Mouse (Mus musculus): ENCODE measurements around the gene Prdm16. TPM values are rescaled to one million over a fixed set of nuclear protein-coding genes. Genes with fewer than 3 reads are reported as not detected.
A peak's percentile ranks its signal among the peaks of the same experiment; 100 is the strongest.

Gene Prdm16
- polyA plus RNA-seq, 1 experiment from 2014 or later: 18.1 TPM

DNA sequence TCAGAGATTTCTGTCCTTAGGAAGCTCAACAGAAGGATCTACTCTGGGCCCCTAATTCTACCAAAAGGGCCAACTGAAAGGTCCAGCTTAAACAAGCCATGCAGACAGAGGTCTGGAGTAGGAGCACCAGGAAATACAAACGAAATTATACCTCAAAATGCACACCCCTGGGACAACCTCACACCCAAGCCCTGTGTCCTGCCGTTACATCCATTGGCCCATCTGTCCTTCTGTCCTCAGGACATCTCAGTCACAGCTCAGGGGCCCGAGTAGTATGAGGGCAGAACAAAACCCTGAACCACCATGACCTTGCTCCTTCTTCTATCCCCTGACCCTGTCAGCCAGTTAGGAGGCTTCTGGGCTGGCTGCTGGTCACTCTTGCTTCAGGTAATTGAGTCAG is 2.7 kb downstream of the Prdm16 start:
- Histone ChIP-seq H3K27me3 (ENCODE audit: control insufficient read depth, insufficient read depth, low read length) (peaks cover 48% of the 10 kb centered on the region), H3K27ac (replicated peaks in 1 of 2; ENCODE audit: control insufficient read depth in 1 of 2, insufficient read depth in 1 of 2, low read depth in 2 of 2, low read length in 2 of 2) (peak overlapping the region; percentile 6 to 97)

DNA sequence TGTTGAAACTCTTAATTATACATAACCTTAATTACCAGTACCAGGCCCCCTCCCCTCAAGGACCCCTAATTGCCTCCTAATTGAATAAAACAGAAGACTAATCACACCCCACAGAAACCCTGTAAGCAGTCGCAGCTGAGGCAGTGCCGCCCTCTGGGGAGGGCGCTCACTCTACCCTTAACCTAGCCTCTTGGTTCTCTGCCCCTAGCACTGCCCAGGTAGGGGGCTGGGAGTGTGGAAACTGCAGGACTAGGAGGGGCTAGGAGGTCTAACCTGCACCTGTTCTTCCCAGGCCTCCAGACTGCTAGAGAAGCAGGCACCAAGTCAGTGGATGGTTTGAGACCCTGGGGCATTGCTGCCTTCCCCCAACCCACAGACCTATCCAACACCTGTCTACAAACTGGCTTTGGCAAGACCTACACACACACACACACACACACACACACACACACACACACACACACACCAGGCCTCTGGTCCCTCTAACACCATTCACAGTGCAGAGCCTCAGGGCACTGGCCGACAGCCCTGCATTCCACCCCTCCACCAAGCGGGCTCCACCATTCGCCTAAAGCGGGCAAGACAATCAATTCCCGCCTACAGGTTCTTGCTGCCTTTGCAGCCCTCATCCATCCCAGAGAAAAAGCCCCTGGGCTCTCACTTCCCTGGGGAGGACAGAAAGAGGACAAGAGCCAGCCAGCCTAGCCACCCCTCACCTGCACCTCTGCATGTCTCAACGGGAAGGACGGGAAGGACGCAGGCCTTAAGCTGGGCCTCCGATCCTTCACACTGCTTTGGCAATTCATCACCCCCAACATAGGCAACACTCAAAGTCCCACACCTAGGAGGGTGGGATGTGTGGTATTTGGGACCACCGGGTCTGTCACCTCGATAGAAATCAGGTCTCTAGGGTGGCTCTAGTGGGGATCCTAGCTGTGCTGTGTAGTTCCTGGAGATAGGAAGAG is 3.6 kb downstream of the Prdm16 start:
- ATAC-seq (ENCODE audit: insufficient number of reproducible peaks, insufficient read depth, low FRiP score, low read depth): no peak
- Histone ChIP-seq H3K9me3 (ENCODE audit: control insufficient read depth, low read length) (no peaks in the 10 kb centered on the region), H3K9ac (ENCODE audit: low read length) (peak overlapping the region; percentile 99), H3K4me3 (ENCODE audit: control insufficient read depth in 1 of 2, insufficient read depth in 1 of 2, low read depth in 1 of 2, low read length in 2 of 2) (peak overlapping the region; percentile 66 to 86), H3K27ac (replicated peaks in 1 of 2; ENCODE audit: control insufficient read depth in 1 of 2, insufficient read depth in 1 of 2, low read depth in 2 of 2, low read length in 2 of 2) (peak overlapping the region in 1 of 2 experiments; percentile 97; a peak in 1 of 4 replicates), H3K36me3 (ENCODE audit: control insufficient read depth, insufficient read depth, low read length) (no peaks in the 10 kb centered on the region), H3K27me3 (ENCODE audit: control insufficient read depth, insufficient read depth, low read length) (peaks cover 43% of the 10 kb centered on the region), H3K4me2 (ENCODE audit: low read length) (peak overlapping the region; percentile 84), H3K4me1 (ENCODE audit: control insufficient read depth in 2 of 2, insufficient read depth in 2 of 2, low read length in 2 of 2) (peaks cover 20 to 39% of the 10 kb centered on the region in 2 experiments)
- whole genome bisulfite sequencing: 35% methylated on average over 14 of the region's 14 CpGs

More for the DNA sequence above, 2.7 kb downstream of the Prdm16 start:
- peak overlapping the region; percentile 66 to 86 for H3K4me3 ChIP-seq (ENCODE audit: control insufficient read depth in 1 of 2, insufficient read depth in 1 of 2, low read depth in 1 of 2, low read length in 2 of 2)
- ATAC-seq (ENCODE audit: insufficient number of reproducible peaks, insufficient read depth, low FRiP score, low read depth): no peak
- 35% methylated on average over 3 of the region's 3 CpGs for WGBS
- peak overlapping the region; percentile 99 for H3K9ac ChIP-seq (ENCODE audit: low read length)
- H3K4me1 ChIP-seq (ENCODE audit: control insufficient read depth in 2 of 2, insufficient read depth in 2 of 2, low read length in 2 of 2): peaks cover 18 to 32% of the 10 kb centered on the region in 2 experiments
- no peaks in the 10 kb centered on the region for H3K9me3 ChIP-seq (ENCODE audit: control insufficient read depth, low read length)
- peak overlapping the region; percentile 84 for H3K4me2 ChIP-seq (ENCODE audit: low read length)
- H3K36me3 ChIP-seq (ENCODE audit: control insufficient read depth, insufficient read depth, low read length): no peaks in the 10 kb centered on the region

DNA sequence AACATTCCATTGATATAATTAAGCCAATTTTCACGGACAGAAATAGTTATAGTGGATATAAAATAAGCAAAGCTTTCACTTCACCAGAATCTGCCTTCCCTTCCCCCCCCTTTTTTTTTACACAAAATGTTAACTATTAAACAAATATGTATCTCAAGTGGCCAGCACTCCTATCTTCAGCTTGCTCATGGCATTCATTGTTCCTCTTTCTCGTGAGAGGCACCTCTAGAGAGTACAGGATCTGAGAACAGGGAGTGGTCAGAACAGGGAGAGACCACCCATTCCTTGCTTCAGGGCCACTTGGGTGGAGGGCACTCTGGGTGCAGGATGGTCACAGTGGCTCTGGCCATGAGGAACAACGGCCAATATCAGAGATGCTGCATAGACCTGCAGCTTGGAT is 5.9 kb downstream of the Prdm16 start:
- Histone ChIP-seq H3K27ac (replicated peaks in 1 of 2; ENCODE audit: control insufficient read depth in 1 of 2, insufficient read depth in 1 of 2, low read depth in 2 of 2, low read length in 2 of 2) (no peak overlapping the region), H3K36me3 (ENCODE audit: control insufficient read depth, insufficient read depth, low read length) (no peaks in the 10 kb centered on the region), H3K4me2 (ENCODE audit: low read length) (peak overlapping the region; percentile 84; the same call in 1 of the 2 replicates), H3K9me3 (ENCODE audit: control insufficient read depth, low read length) (no peaks in the 10 kb centered on the region), H3K9ac (ENCODE audit: low read length) (no peak overlapping the region), H3K27me3 (ENCODE audit: control insufficient read depth, insufficient read depth, low read length) (peaks cover 36% of the 10 kb centered on the region), H3K4me1 (ENCODE audit: control insufficient read depth in 2 of 2, insufficient read depth in 2 of 2, low read length in 2 of 2) (peaks cover 39 to 62% of the 10 kb centered on the region in 2 experiments), H3K4me3 (ENCODE audit: control insufficient read depth in 1 of 2, insufficient read depth in 1 of 2, low read depth in 1 of 2, low read length in 2 of 2) (no peak overlapping the region)
- WGBS: 49% methylated on average over 3 of the region's 3 CpGs
- ATAC-seq (ENCODE audit: insufficient number of reproducible peaks, insufficient read depth, low FRiP score, low read depth): no peak

DNA sequence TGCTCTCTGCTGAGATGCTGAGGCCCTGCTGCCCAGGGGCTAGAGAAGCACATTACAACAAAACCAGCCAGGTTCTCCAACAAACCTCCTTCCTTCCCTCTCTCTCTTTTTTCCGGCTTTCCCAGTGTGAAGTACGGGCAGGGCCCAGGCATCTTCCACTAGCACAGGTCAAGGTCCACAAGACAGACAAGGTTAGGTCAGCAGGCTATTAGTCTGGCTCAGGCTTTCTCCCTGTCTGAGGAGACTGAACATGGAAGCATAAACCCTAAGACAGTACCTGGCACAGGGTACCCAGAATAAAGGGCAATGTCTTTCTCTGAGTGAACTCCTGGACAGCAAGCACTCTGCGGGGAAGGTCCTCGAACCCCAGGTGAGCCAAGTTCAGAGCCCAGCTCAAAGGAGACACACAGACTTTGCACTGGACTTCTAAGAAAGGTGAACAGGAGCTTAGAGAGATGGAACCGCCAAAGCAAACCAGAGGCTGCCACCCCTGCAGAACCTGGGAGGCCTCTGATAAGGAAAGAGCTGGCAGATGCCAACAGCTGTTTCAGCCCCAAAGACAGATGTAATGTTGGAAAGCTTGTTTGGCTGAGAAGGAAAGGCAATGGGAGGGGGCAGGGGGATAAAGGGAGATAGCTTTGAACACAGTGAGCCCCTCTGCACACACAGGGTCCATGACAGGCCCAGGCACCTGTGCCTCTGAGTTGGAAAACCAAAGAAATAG is 9.1 kb downstream of the Prdm16 start:
- no peaks in the 10 kb centered on the region for H3K9me3 ChIP-seq (ENCODE audit: control insufficient read depth, low read length)
- H3K4me2 ChIP-seq (ENCODE audit: low read length): no peak overlapping the region
- WGBS: 72% methylated on average over 5 of the region's 5 CpGs
- peaks cover 13% of the 10 kb centered on the region for H3K27me3 ChIP-seq (ENCODE audit: control insufficient read depth, insufficient read depth, low read length)
- H3K4me3 ChIP-seq (ENCODE audit: control insufficient read depth in 1 of 2, insufficient read depth in 1 of 2, low read depth in 1 of 2, low read length in 2 of 2): no peak overlapping the region
- H3K36me3 ChIP-seq (ENCODE audit: control insufficient read depth, insufficient read depth, low read length): no peaks in the 10 kb centered on the region
- no peak overlapping the region for H3K9ac ChIP-seq (ENCODE audit: low read length)
- peaks cover 43 to 73% of the 10 kb centered on the region in 2 experiments for H3K4me1 ChIP-seq (ENCODE audit: control insufficient read depth in 2 of 2, insufficient read depth in 2 of 2, low read length in 2 of 2)
- no peak overlapping the region; a peak in 1 of 4 replicates for H3K27ac ChIP-seq (replicated peaks in 1 of 2; ENCODE audit: control insufficient read depth in 1 of 2, insufficient read depth in 1 of 2, low read depth in 2 of 2, low read length in 2 of 2)
- no peak for ATAC-seq (ENCODE audit: insufficient number of reproducible peaks, insufficient read depth, low FRiP score, low read depth)

DNA sequence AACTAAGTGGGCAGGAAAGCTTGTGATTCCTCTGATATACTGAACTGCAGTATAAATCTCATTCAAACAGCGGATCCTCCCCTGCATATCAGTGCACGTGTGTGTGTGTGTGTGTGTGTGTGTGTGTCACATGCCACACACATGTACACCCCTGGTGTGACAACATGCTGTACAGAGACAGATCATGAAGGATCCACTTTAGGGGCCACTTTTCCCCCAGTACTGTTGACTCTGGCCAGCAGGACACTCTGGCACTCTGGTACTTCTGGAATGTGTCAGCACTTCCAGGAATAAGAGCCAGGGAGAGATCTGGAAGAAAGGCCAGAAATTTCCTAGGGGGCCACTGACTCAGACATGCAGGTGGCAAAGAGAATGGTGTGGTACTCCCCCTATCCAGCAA is 10.4 kb downstream of the Prdm16 start:
- no peak overlapping the region for H3K4me3 ChIP-seq (ENCODE audit: control insufficient read depth in 1 of 2, insufficient read depth in 1 of 2, low read depth in 1 of 2, low read length in 2 of 2)
- WGBS: 46% methylated on average over 2 of the region's 2 CpGs
- peak overlapping the region; percentile 28 to 74; a peak in 3 of 4 replicates for H3K27ac ChIP-seq (replicated peaks in 1 of 2; ENCODE audit: control insufficient read depth in 1 of 2, insufficient read depth in 1 of 2, low read depth in 2 of 2, low read length in 2 of 2)
- H3K9ac ChIP-seq (ENCODE audit: low read length): 0 out of 2 replicates have a peak overlapping the region, but pooled peaks have one; percentile 38
- H3K9me3 ChIP-seq (ENCODE audit: control insufficient read depth, low read length): no peaks in the 10 kb centered on the region
- peaks cover 46 to 74% of the 10 kb centered on the region in 2 experiments for H3K4me1 ChIP-seq (ENCODE audit: control insufficient read depth in 2 of 2, insufficient read depth in 2 of 2, low read length in 2 of 2)
- H3K27me3 ChIP-seq (ENCODE audit: control insufficient read depth, insufficient read depth, low read length): peaks cover 6% of the 10 kb centered on the region
- ATAC-seq (ENCODE audit: insufficient number of reproducible peaks, insufficient read depth, low FRiP score, low read depth): no peak
- peak overlapping the region; percentile 8; the same call in 1 of the 2 replicates for H3K4me2 ChIP-seq (ENCODE audit: low read length)
- H3K36me3 ChIP-seq (ENCODE audit: control insufficient read depth, insufficient read depth, low read length): no peaks in the 10 kb centered on the region

DNA sequence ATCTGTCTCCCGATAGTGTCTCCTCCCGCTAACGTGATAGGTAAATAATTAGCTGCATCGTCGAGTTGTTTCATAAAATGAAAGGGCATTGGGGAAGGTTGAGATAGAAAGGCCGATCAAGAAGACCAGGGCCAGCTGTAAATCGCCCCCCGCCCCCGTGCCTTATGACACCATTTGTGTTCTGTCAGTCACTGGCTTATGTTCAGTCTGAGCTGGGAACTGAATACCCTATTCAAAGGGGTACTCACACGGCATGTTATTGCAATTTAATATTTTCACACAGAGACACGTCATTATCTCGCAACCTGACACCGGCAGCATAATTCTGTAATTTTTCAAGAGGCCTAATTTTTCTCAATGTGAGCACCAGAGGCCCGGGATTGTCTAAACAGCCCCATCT is 11.0 kb downstream of the Prdm16 start:
- peak overlapping the region in 1 of 2 experiments; percentile 74; a peak in 1 of 4 replicates for H3K27ac ChIP-seq (replicated peaks in 1 of 2; ENCODE audit: control insufficient read depth in 1 of 2, insufficient read depth in 1 of 2, low read depth in 2 of 2, low read length in 2 of 2)
- peaks cover 46 to 68% of the 10 kb centered on the region in 2 experiments for H3K4me1 ChIP-seq (ENCODE audit: control insufficient read depth in 2 of 2, insufficient read depth in 2 of 2, low read length in 2 of 2)
- no peak overlapping the region for H3K4me2 ChIP-seq (ENCODE audit: low read length)
- no peak for ATAC-seq (ENCODE audit: insufficient number of reproducible peaks, insufficient read depth, low FRiP score, low read depth)
- H3K36me3 ChIP-seq (ENCODE audit: control insufficient read depth, insufficient read depth, low read length): no peaks in the 10 kb centered on the region
- WGBS: 60% methylated on average over 14 of the region's 14 CpGs
- no peak overlapping the region for H3K4me3 ChIP-seq (ENCODE audit: control insufficient read depth in 1 of 2, insufficient read depth in 1 of 2, low read depth in 1 of 2, low read length in 2 of 2)
- H3K27me3 ChIP-seq (ENCODE audit: control insufficient read depth, insufficient read depth, low read length): 0 out of 2 replicates have a peak, but pooled peaks cover under 1% of the 10 kb centered on the region
- 0 out of 2 replicates have a peak overlapping the region, but pooled peaks have one; percentile 38 for H3K9ac ChIP-seq (ENCODE audit: low read length)
- H3K9me3 ChIP-seq (ENCODE audit: control insufficient read depth, low read length): no peaks in the 10 kb centered on the region

DNA sequence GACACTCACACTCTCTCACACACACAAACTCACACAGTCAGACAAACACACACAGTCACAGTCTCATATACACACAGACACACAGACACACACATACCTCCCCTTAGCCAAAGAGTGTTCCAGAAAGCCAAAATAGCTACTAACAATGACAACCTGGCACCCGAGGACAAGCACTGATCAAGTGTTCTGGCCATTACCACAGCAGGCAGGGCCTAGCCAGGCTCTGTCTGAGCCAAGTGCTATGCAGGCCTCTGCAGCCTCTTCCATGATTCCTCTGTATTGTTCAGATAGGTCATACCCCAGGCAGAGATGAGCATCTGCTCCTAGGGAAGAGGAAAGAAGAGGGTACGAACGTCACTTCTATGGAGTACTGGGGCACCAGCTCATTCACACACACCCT is 13.4 kb downstream of the Prdm16 start:
- Histone ChIP-seq H3K9me3 (ENCODE audit: control insufficient read depth, low read length) (no peaks in the 10 kb centered on the region), H3K4me1 (ENCODE audit: control insufficient read depth in 2 of 2, insufficient read depth in 2 of 2, low read length in 2 of 2) (peaks cover 51 to 63% of the 10 kb centered on the region in 2 experiments), H3K9ac (ENCODE audit: low read length) (no peak overlapping the region), H3K27me3 (ENCODE audit: control insufficient read depth, insufficient read depth, low read length) (no peaks in the 10 kb centered on the region), H3K4me3 (ENCODE audit: control insufficient read depth in 1 of 2, insufficient read depth in 1 of 2, low read depth in 1 of 2, low read length in 2 of 2) (no peak overlapping the region), H3K27ac (replicated peaks in 1 of 2; ENCODE audit: control insufficient read depth in 1 of 2, insufficient read depth in 1 of 2, low read depth in 2 of 2, low read length in 2 of 2) (no peak overlapping the region), H3K36me3 (ENCODE audit: control insufficient read depth, insufficient read depth, low read length) (no peaks in the 10 kb centered on the region), H3K4me2 (ENCODE audit: low read length) (no peak overlapping the region)
- 67% methylated on average over 3 of the region's 3 CpGs for WGBS
- no peak for ATAC-seq (ENCODE audit: insufficient number of reproducible peaks, insufficient read depth, low FRiP score, low read depth)

All from heart, embryonic 14.5 days (tissue).